Mouse (Mus musculus): Measurements from ENCODE around the gene Atxn7. TPM values are rescaled to one million over a fixed set of nuclear protein-coding genes. Genes with fewer than 3 reads are reported as not detected.
A peak's percentile ranks its signal among the peaks of the same experiment; 100 is the strongest.

Gene Atxn7
- polyA plus RNA-seq, 1 experiment from 2014 or later, result 3.0 TPM

- no peak for ATAC-seq (replicated peaks; ENCODE audit: insufficient number of reproducible peaks, insufficient read depth, low FRiP score, low read depth)
- H3K9ac ChIP-seq, result no peak overlapping the region
- no peaks in the 10 kb centered on the region for H3K36me3 ChIP-seq
- no peak overlapping the region for H3K4me3 ChIP-seq
- no peaks in the 10 kb centered on the region for H3K27me3 ChIP-seq
- H3K4me1 ChIP-seq (replicated peaks), result peaks cover 28% of the 10 kb centered on the region
- H3K27ac ChIP-seq, result no peak overlapping the region
- H3K4me2 ChIP-seq, result no peak overlapping the region
- H3K9me3 ChIP-seq (replicated peaks), result no peaks in the 10 kb centered on the region
- WGBS, result 78% methylated on average over 6 of the region's 6 CpGs
Observed at GRCm38 (mm10) chr14:14066241-14066640, 105.0 kb downstream of the Atxn7 start.

- 13% methylated on average over 10 of the region's 10 CpGs for WGBS
- Histone ChIP-seq H3K4me3 (peak overlapping the region; percentile 36), H3K27me3 (no peaks in the 10 kb centered on the region), H3K9me3 (replicated peaks) (no peaks in the 10 kb centered on the region), H3K27ac (peak overlapping the region; percentile 67), H3K9ac (peak overlapping the region; percentile 31), H3K4me1 (replicated peaks) (peaks cover 28% of the 10 kb centered on the region), H3K36me3 (no peaks in the 10 kb centered on the region), H3K4me2 (peak overlapping the region; percentile 50)
- ATAC-seq (replicated peaks; ENCODE audit: insufficient number of reproducible peaks, insufficient read depth, low FRiP score, low read depth), result peak; percentile 71
Observed at GRCm38 (mm10) chr14:14067648-14068472, 106.6 kb downstream of the Atxn7 start.

GRCm38 (mm10) chr14:14068553-14068952 is 107.3 kb downstream of the Atxn7 start:
- peaks cover 28% of the 10 kb centered on the region for H3K4me1 ChIP-seq (replicated peaks)
- H3K4me2 ChIP-seq, result 0 out of 2 replicates have a peak overlapping the region, but pooled peaks have one; percentile 50
- no peak overlapping the region for H3K9ac ChIP-seq
- 50% methylated on average over 3 of the region's 3 CpGs for WGBS
- no peaks in the 10 kb centered on the region for H3K9me3 ChIP-seq (replicated peaks)
- no peaks in the 10 kb centered on the region for H3K27me3 ChIP-seq
- no peaks in the 10 kb centered on the region for H3K36me3 ChIP-seq
- peak overlapping the region; percentile 67 for H3K27ac ChIP-seq
- H3K4me3 ChIP-seq, result no peak overlapping the region
- no peak for ATAC-seq (replicated peaks; ENCODE audit: insufficient number of reproducible peaks, insufficient read depth, low FRiP score, low read depth)

- H3K36me3 ChIP-seq, result no peaks in the 10 kb centered on the region
- H3K9ac ChIP-seq, result no peak overlapping the region
- H3K4me3 ChIP-seq, result no peak overlapping the region
- H3K27ac ChIP-seq, result no peak overlapping the region
- 45% methylated on average over 6 of the region's 6 CpGs for WGBS
- H3K9me3 ChIP-seq (replicated peaks), result no peaks in the 10 kb centered on the region
- H3K4me1 ChIP-seq (replicated peaks), result peaks cover 20% of the 10 kb centered on the region
- H3K4me2 ChIP-seq, result no peak overlapping the region
- ATAC-seq (replicated peaks; ENCODE audit: insufficient number of reproducible peaks, insufficient read depth, low FRiP score, low read depth), result no peak
- no peaks in the 10 kb centered on the region for H3K27me3 ChIP-seq
Observed at GRCm38 (mm10) chr14:14070541-14071315, 109.5 kb downstream of the Atxn7 start.

- H3K36me3 ChIP-seq, result no peaks in the 10 kb centered on the region
- no peak for ATAC-seq (replicated peaks; ENCODE audit: insufficient number of reproducible peaks, insufficient read depth, low FRiP score, low read depth)
- no peak overlapping the region for H3K27ac ChIP-seq
- H3K4me3 ChIP-seq, result no peak overlapping the region
- WGBS, result 66% methylated on average over 4 of the region's 4 CpGs
- no peaks in the 10 kb centered on the region for H3K27me3 ChIP-seq
- H3K9me3 ChIP-seq (replicated peaks), result no peaks in the 10 kb centered on the region
- no peak overlapping the region for H3K9ac ChIP-seq
- no peak overlapping the region for H3K4me2 ChIP-seq
- H3K4me1 ChIP-seq (replicated peaks), result peaks cover 20% of the 10 kb centered on the region
Observed at GRCm38 (mm10) chr14:14071456-14071855, 110.2 kb downstream of the Atxn7 start.

GRCm38 (mm10) chr14:14080604-14081194 is 119.5 kb downstream of the Atxn7 start:
- Histone ChIP-seq H3K36me3 (peaks cover 3% of the 10 kb centered on the region; the same call in 1 of the 2 replicates), H3K4me3 (no peak overlapping the region), H3K4me2 (no peak overlapping the region), H3K9ac (no peak overlapping the region), H3K27me3 (no peaks in the 10 kb centered on the region), H3K9me3 (replicated peaks) (no peaks in the 10 kb centered on the region), H3K27ac (no peak overlapping the region), H3K4me1 (replicated peaks) (no peaks in the 10 kb centered on the region)
- no peak for ATAC-seq (replicated peaks; ENCODE audit: insufficient number of reproducible peaks, insufficient read depth, low FRiP score, low read depth)
- WGBS, result 89% methylated on average over 6 of the region's 6 CpGs

GRCm38 (mm10) chr14:14083811-14084210 is 122.6 kb downstream of the Atxn7 start:
- WGBS, result 95% methylated on average over 8 of the region's 8 CpGs
- H3K27ac ChIP-seq, result no peak overlapping the region
- no peaks in the 10 kb centered on the region for H3K27me3 ChIP-seq

GRCm38 (mm10) chr14:14086711-14087263 is 125.5 kb downstream of the Atxn7 start:
- peaks cover 13% of the 10 kb centered on the region for H3K4me1 ChIP-seq (replicated peaks)
- no peaks in the 10 kb centered on the region for H3K9me3 ChIP-seq (replicated peaks)
- 80% methylated on average over 4 of the region's 4 CpGs for WGBS
- no peak overlapping the region for H3K9ac ChIP-seq
- H3K4me2 ChIP-seq, result no peak overlapping the region
- peaks cover 15% of the 10 kb centered on the region for H3K36me3 ChIP-seq
- no peak overlapping the region for H3K4me3 ChIP-seq
- no peak for ATAC-seq (replicated peaks; ENCODE audit: insufficient number of reproducible peaks, insufficient read depth, low FRiP score, low read depth)
- no peaks in the 10 kb centered on the region for H3K27me3 ChIP-seq
- H3K27ac ChIP-seq, result no peak overlapping the region

More at GRCm38 (mm10) chr14:14083811-14084210, 122.6 kb downstream of the Atxn7 start:
- Histone ChIP-seq H3K4me3 (no peak overlapping the region), H3K9ac (no peak overlapping the region), H3K4me1 (replicated peaks) (peaks cover 13% of the 10 kb centered on the region), H3K9me3 (replicated peaks) (no peaks in the 10 kb centered on the region), H3K36me3 (no peaks in the 10 kb centered on the region), H3K4me2 (no peak overlapping the region)
- no peak for ATAC-seq (replicated peaks; ENCODE audit: insufficient number of reproducible peaks, insufficient read depth, low FRiP score, low read depth)

GRCm38 (mm10) chr14:14087348-14087747 is 126.1 kb downstream of the Atxn7 start:
- H3K4me2 ChIP-seq, result no peak overlapping the region
- WGBS, result 78% methylated on average over 6 of the region's 6 CpGs
- H3K9ac ChIP-seq, result no peak overlapping the region
- no peaks in the 10 kb centered on the region for H3K27me3 ChIP-seq
- no peak overlapping the region for H3K4me3 ChIP-seq
- H3K9me3 ChIP-seq (replicated peaks), result no peaks in the 10 kb centered on the region
- H3K27ac ChIP-seq, result 0 out of 2 replicates have a peak overlapping the region, but pooled peaks have one; percentile 52
- H3K36me3 ChIP-seq, result peaks cover 17% of the 10 kb centered on the region
- peaks cover 13% of the 10 kb centered on the region for H3K4me1 ChIP-seq (replicated peaks)
- ATAC-seq (replicated peaks; ENCODE audit: insufficient number of reproducible peaks, insufficient read depth, low FRiP score, low read depth), result no peak

GRCm38 (mm10) chr14:14088016-14088791 is 127.0 kb downstream of the Atxn7 start:
- peaks cover 24% of the 10 kb centered on the region for H3K36me3 ChIP-seq

More at GRCm38 (mm10) chr14:14088016-14088791, 127.0 kb downstream of the Atxn7 start:
- 27% methylated on average over 9 of the region's 9 CpGs for WGBS
- peak; percentile 79 for ATAC-seq (replicated peaks; ENCODE audit: insufficient number of reproducible peaks, insufficient read depth, low FRiP score, low read depth)
- Histone ChIP-seq H3K9ac (no peak overlapping the region), H3K4me3 (no peak overlapping the region), H3K27me3 (no peaks in the 10 kb centered on the region), H3K4me1 (replicated peaks) (peaks cover 13% of the 10 kb centered on the region), H3K27ac (peak overlapping the region; percentile 52), H3K4me2 (peak overlapping the region; percentile 33), H3K9me3 (replicated peaks) (no peaks in the 10 kb centered on the region)

Measured in heart, embryonic 15.5 days (tissue).